Mouse (Mus musculus): Measurements from ENCODE around the gene Sgcd.

Gene Sgcd
- long read RNA-seq, experiment 1, partial matches to known transcripts, result 0 of 1 reads
- long read RNA-seq, experiment 1, other reads (novel, unspliced or antisense), result 1 of 1 reads
- long read RNA-seq, experiment 2, result 0 reads

DNA sequence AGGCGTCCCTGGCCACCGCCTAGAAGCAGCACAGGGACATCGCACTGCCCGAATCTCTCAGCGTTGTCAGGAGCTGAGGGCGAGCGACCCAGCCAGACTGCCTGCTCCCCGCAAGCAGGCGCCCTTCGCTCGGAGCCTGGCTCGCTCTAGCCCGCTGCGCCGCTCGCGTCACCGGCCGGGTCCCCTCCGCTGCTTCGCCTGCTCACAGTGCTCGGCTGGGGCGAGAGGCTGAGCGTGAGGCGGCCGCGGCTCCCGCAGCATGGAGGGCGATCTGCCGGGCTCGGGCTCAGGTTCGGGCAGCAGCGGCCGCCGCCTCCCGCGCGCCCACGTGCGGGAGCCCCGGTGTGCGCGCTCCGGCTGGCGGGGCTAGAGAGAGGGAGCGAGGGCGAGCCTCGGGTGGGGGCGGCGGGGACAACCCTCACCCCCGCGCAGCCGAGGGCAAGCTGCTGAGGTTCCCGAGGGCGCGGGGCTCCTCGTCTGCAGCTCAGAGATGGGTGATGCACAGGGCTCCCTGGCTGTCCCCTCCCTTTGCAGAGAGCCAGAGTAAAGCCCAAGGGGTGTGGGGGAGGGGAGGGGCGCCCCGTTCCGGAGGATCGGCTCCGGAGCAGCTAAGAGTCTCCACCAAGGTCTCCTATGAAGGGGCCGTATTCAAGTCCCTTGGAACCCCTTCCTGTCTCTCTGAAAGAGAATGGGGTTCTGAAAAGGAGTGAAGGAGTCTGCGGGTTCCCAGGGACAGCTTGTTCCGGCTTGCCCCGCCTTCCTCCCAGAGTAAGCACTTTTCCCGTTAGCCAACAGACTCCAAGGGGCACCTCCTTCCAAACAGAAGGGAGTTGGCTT is at the start of gene Sgcd:
Gene Sgcd, minus strand, starts transcription at position 273 of the 837 bp plus-strand sequence.
- intact Hi-C loops (cut with DNase I), result loop anchor here (5.0 kb wide), 1 partner anchor 598 kb away; no protein-coding TSS in a partner anchor

- intact Hi-C loops (cut with DNase I), result no loop called here
Observed at GRCm38 (mm10) chr11:48038051-48038450, 49.3 kb upstream of the Sgcd start.

- intact Hi-C loops (cut with DNase I), result no loop called here
Observed at GRCm38 (mm10) chr11:48012836-48013235, 24.1 kb upstream of the Sgcd start.

DNA sequence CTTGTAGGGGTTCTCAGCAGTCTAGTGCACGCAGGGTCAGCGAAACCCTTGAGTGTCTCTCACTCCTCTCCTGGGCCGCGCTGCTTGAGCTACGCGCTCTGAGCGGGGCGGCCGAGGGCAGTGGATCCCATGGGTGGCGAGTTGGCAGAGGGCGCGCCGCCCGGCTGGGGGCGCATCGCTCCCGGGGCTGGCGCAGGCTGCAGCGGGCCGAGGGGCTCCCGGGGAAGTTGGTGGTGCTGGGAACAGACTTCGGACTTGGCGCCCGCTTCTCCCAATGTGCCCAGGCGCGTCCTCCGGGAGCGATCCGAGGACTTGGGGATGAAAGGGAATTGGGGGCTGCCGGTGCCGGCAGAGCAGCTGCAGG is 454 bp downstream of the Sgcd start:
- intact Hi-C loops (cut with DNase I), result loop anchor here (5.0 kb wide), 1 partner anchor 599 kb away; no protein-coding TSS in a partner anchor

DNA sequence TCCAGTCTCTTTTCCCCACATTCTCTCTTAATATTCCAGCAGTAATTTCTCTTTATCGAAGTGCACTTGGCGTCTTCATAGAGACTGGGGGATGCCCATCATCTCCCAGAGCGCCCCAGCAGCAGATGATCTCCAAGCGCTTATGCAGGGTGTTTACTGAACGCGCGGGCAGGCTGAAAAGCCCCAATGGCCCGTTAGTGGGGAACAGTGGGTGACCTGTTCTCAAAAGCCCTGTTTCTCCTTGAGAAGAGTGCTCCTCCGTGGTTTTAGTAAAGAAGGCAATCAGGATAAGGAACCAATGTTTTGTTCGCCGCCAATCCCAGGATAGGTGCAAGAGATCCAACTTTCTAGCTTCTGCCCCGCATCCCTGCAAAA is 889 bp downstream of the Sgcd start:
- intact Hi-C loops (cut with DNase I), result loop anchor here (5.0 kb wide), 1 partner anchor 599 kb away; no protein-coding TSS in a partner anchor

GRCm38 (mm10) chr11:47987251-47987892 is 1.4 kb downstream of the Sgcd start:
- intact Hi-C loops (cut with DNase I), result loop anchor here (5.0 kb wide), 1 partner anchor 600 kb away; no protein-coding TSS in a partner anchor

- intact Hi-C loops (cut with DNase I), result no loop called here
Observed at GRCm38 (mm10) chr11:47982152-47982551, 6.6 kb downstream of the Sgcd start.

DNA sequence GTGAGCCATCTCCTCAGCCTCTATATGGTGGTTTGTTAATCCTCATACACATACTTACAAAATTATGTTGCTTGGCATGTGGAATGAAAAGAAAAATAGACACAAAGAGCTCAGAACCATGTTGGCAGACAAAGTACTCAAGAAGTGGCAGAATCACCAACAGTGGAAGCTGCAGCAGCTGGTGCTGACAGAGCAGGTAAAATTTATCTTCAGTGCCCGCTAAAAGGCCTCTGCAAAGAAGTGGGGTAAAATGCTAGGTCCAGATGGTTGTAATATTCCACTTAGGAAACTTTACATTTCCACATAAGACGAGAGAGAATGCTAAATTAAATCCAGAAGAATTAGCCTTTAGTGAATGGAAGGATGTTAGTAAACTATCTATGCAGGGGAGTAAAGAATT is 7.7 kb downstream of the Sgcd start:
- intact Hi-C loops (cut with DNase I), result no loop called here

- intact Hi-C loops (cut with DNase I), result no loop called here
Observed at GRCm38 (mm10) chr11:47953291-47953690, 35.5 kb downstream of the Sgcd start.

GRCm38 (mm10) chr11:47952366-47952765 is 36.4 kb downstream of the Sgcd start:
- intact Hi-C loops (cut with DNase I), result no loop called here

DNA sequence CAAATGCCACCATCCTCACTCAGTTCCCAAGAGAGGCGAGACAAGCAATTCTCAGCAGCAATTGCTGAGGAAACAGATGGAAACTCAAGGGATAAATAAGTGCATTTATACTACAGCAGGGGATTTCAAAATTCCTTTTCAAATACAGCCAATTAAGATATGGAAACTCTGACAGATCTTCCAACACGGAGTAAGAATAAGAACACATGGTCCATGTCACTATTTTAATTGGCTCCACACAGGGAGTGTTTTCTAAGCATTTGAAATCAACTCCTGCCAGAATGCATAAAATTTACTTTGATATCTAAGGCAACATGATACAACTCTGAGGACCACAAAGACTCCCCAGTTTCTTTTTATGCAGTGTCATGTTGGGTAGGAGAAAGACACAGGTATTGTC is 49.0 kb downstream of the Sgcd start:
- intact Hi-C loops (cut with DNase I), result no loop called here

DNA sequence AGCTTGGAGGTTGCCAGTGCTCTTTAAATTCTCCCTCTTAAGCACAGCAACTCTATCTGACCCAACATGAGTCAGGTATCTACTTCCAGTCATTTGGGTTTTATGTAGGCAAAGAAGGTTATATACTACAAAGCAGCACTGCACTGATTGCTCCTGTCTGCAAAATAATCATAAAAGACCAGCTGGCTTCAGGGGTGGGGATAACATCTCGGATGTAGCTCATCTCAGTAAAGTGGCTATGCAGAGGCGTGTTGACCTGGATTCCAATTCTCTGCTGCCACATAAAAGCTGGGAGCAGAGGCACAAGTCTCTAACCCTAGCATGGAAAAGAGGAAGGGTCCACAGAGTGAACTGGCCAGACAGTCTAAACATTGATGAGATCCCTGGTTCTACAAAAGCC is 71.2 kb downstream of the Sgcd start:
- intact Hi-C loops (cut with DNase I), result no loop called here

DNA sequence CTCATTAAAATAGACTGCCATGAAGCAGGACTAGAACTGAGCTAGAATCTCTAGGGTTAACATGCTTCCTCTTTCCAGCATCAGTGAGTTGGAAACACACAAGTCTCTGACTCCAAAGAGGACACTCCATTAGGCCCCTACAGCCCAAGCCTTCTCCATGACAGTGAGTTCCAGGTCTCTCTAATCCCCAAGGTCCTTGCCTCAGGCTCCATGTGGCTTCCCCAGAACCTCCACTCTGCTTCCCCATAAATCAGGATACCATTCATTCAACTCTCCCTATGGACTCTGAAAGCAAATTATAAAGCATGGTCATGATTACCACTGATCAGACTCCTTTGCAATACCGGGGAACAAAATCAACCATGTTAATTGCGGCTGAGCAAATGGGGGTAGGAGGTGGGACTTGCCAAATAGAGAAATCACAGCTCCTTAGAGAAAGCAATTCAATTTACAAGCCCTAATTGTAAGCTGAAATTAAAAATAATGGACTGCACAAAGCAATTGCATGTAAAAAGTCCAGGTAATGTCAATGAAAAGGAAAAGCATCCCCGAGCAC is 97.1 kb downstream of the Sgcd start:
- intact Hi-C loops (cut with DNase I), result no loop called here

- intact Hi-C loops (cut with DNase I), result no loop called here
Observed at GRCm38 (mm10) chr11:47890315-47890714, 98.5 kb downstream of the Sgcd start.

- intact Hi-C loops (cut with DNase I), result no loop called here
Observed at GRCm38 (mm10) chr11:47885310-47885709, 103.5 kb downstream of the Sgcd start.

- intact Hi-C loops (cut with DNase I), result no loop called here
Observed at GRCm38 (mm10) chr11:47883545-47883944, 105.2 kb downstream of the Sgcd start.

DNA sequence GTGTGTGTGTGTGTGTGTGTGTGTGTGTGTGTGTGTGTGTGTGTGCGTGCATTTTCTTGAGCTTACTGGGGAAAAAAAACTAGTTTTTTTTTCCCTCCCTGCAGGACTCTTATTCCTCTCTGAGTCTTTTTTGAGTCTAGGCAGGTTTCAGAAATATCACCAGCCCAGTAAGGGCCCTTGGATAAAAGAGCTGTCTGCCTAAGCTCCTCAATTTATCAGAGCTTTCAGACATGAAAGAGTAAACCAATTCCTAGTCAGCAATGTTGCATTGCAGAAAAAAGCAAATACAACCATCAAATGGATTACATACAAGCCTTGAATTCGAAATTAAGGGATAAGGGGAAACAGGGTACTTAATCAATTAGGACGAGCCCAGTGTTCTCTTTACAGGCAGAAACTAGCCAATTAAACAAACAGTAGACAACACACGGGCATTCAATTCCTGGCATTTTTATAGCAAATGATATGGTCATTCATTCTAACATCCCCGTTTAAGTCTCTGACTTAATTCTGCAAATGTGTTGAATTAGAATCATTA is 112.1 kb downstream of the Sgcd start:
- intact Hi-C loops (cut with DNase I), result no loop called here

DNA sequence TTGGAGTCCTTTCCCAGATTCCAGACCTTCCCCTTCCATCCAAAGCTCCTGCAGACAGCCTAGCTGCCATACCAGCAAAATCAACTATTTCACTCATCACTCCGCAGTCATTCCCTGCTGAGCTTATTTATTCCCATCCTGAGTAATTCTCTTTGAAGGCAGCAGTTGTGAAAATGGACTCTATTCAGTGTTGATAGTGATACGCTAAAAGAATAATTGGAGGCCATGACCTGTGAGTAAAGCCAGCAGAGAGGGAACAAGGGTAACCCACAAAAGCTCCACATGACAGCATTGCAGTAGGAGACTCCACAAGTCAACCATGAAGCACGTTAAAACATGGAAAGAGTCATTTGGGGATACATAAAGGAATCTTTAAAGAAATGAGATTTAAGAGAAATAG is 142.9 kb downstream of the Sgcd start:
- intact Hi-C loops (cut with DNase I), result no loop called here

- intact Hi-C loops (cut with DNase I), result no loop called here
Observed at GRCm38 (mm10) chr11:47833283-47833682, 155.5 kb downstream of the Sgcd start.

DNA sequence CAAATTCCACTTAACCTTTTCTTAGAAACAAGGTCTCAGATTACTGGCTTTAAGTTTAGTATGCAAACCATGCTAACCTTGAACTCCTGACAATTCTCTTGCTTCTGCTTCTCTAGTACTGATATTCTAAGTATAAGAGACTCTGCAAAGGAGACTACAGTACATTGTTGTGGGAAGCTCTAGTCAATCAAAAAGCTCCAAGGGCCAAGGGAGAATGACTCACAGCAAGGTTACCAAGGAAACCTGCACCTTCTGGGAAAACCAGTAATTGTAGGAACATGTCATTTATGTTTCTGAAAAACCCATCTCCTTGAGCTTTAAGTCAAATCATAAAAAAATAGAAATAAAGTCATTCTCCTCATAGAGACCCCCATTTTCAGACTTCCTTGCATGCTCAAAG is 178.5 kb downstream of the Sgcd start:
- intact Hi-C loops (cut with DNase I), result no loop called here

GRCm38 (mm10) chr11:47804101-47804715 is 184.6 kb downstream of the Sgcd start:
- intact Hi-C loops (cut with DNase I), result no loop called here

- intact Hi-C loops (cut with DNase I), result no loop called here
Observed at GRCm38 (mm10) chr11:47777916-47778226, 210.9 kb downstream of the Sgcd start.
